Mouse (Mus musculus) midbrain, embryonic 13.5 days (tissue): ENCODE measurements around the gene Hk1. TPM values are rescaled to one million over a fixed set of nuclear protein-coding genes. Genes with fewer than 3 reads are reported as not detected.
"Not testable (repeated sequence)": the region's sequence is repeated elsewhere in the genome, so short reads cannot be mapped to it uniquely, and the experiment has no call there.

ENCODE experiments used
- ATAC-seq: fragments of 200-750 bp; cut with Nextera tagmentation; 2 replicates; pipeline ENCODE4 v1.8.0; 2017; ENCODE audit warnings: mild to moderate bottlenecking, moderate TSS enrichment, moderate library complexity
- H3K27ac ChIP-seq: fragments of 300-500 bp; sonication (generic); 2 replicates; pipeline ENCODE4 v1.5.1; 2015; ENCODE audit warnings: inconsistent platforms, mild to moderate bottlenecking, moderate library complexity
- H3K27me3 ChIP-seq: fragments of 300-500 bp; sonication (generic); 2 replicates; pipeline ENCODE4 v1.6.1; 2015; ENCODE audit warnings: mild to moderate bottlenecking, inconsistent platforms
- H3K36me3 ChIP-seq: fragments of 300-500 bp; sonication (generic); 2 replicates; pipeline ENCODE4 v1.6.1; 2015; ENCODE audit warnings: mild to moderate bottlenecking, inconsistent platforms
- H3K4me1 ChIP-seq: fragments of 300-500 bp; sonication (generic); replicated peaks from 2 replicates; pipeline ENCODE4 v1.6.1; 2015; ENCODE audit warnings: inconsistent platforms
- H3K4me2 ChIP-seq: fragments of 300-500 bp; sonication (generic); replicated peaks from 2 replicates; pipeline ENCODE4 v1.6.1; 2015; ENCODE audit warnings: moderate library complexity, mild to moderate bottlenecking, inconsistent platforms
- H3K4me3 ChIP-seq: fragments of 300-500 bp; sonication (generic); replicated peaks from 2 replicates; pipeline ENCODE4 v1.5.1; 2015; ENCODE audit warnings: mild to moderate bottlenecking, inconsistent platforms
- H3K9ac ChIP-seq: fragments of 300-500 bp; sonication (generic); replicated peaks from 2 replicates; pipeline ENCODE4 v1.6.1; 2015; ENCODE audit warnings: mild to moderate bottlenecking, inconsistent platforms
- H3K9me3 ChIP-seq: fragments of 300-500 bp; sonication (generic); 2 replicates; pipeline ENCODE4 v1.6.1; 2016; ENCODE audit warnings: mild to moderate bottlenecking, inconsistent platforms
- WGBS: fragments of 180-500 bp; shearing (Covaris S2); methylation state at CpG from one replicate; pipeline ENCODE4 v1.1.7; 2015; 5-methylcytosine and 5-hydroxymethylcytosine counted together
- polyA plus RNA-seq: library from polyadenylated mRNA; unstranded; fragments of >200 nt; fragmentation: Nextera tagmentation; extraction: Ambion mirVana; gene quantifications from 2 replicates; pipeline ENCODE4 v1.2.1, GENCODE M21; 2015

Hk1 gene
- polyA plus RNA-seq, 1 experiment from 2014 or later = 72.9 TPM

- Histone ChIP-seq H3K4me3 (no peak overlapping the region), H3K36me3 (no peaks in the 10 kb centered on the region), H3K9ac (no peak overlapping the region), H3K4me1 (peaks cover 15% of the 10 kb centered on the region), H3K27ac (no peak overlapping the region), H3K27me3 (no peaks in the 10 kb centered on the region), H3K9me3 (no peaks in the 10 kb centered on the region), H3K4me2 (no peak overlapping the region)
- no peak for ATAC-seq
- WGBS = 91% methylated on average over 10 of the region's 10 CpGs
Observed at GRCm38 (mm10) chr10:62328886-62329412, 50.8 kb downstream of the Hk1 start.

GRCm38 (mm10) chr10:62327572-62328317 lies 52.0 kb downstream of the Hk1 start:
- ATAC-seq = no peak
- Histone ChIP-seq H3K4me2 (no peak overlapping the region), H3K36me3 (no peaks in the 10 kb centered on the region)

GRCm38 (mm10) chr10:62326818-62327571 lies 52.7 kb downstream of the Hk1 start:
- H3K27ac ChIP-seq = no peak overlapping the region
- 76% methylated on average over 8 of the region's 8 CpGs for WGBS
- no peaks in the 10 kb centered on the region for H3K9me3 ChIP-seq
- no peaks in the 10 kb centered on the region for H3K36me3 ChIP-seq
- no peak overlapping the region for H3K4me2 ChIP-seq
- no peak overlapping the region for H3K4me3 ChIP-seq
- ATAC-seq = no peak
- no peaks in the 10 kb centered on the region for H3K27me3 ChIP-seq
- H3K9ac ChIP-seq = no peak overlapping the region
- peaks cover 10% of the 10 kb centered on the region; the same call in 1 of the 2 replicates for H3K4me1 ChIP-seq

More at GRCm38 (mm10) chr10:62327572-62328317, 52.0 kb downstream of the Hk1 start:
- WGBS = 58% methylated on average over 23 of the region's 23 CpGs
- Histone ChIP-seq H3K27ac (no peak overlapping the region), H3K27me3 (no peaks in the 10 kb centered on the region), H3K4me1 (peaks cover 14% of the 10 kb centered on the region), H3K4me3 (no peak overlapping the region), H3K9ac (no peak overlapping the region), H3K9me3 (no peaks in the 10 kb centered on the region)

DNA sequence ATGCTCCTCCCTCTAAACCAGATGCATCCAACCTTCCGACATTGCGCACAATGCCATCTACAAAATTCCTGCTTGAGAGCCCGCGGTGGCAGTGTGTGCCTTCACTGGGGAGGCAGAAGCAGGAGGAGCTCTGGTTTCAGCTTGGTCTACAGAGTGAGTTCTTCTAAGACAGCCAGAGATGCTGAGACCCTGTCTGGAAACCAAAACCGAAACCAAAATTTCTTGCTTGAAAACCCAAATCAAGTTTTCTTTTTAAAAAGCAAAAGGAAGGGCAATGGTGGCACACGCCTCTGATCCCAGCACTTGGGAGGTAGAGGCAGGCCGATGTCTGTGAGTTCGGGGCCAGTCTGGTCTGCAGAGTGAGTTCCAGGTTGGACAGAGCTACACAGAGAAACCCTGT lies 53.7 kb downstream of the Hk1 start:
- Histone ChIP-seq H3K4me3 (no peak overlapping the region), H3K4me2 (no peak overlapping the region), H3K4me1 (peaks cover 10% of the 10 kb centered on the region; the same call in 1 of the 2 replicates), H3K27me3 (no peaks in the 10 kb centered on the region), H3K9me3 (no peaks in the 10 kb centered on the region), H3K36me3 (no peaks in the 10 kb centered on the region), H3K9ac (no peak overlapping the region), H3K27ac (no peak overlapping the region)
- no peak for ATAC-seq
- WGBS = 94% methylated on average over 8 of the region's 8 CpGs

DNA sequence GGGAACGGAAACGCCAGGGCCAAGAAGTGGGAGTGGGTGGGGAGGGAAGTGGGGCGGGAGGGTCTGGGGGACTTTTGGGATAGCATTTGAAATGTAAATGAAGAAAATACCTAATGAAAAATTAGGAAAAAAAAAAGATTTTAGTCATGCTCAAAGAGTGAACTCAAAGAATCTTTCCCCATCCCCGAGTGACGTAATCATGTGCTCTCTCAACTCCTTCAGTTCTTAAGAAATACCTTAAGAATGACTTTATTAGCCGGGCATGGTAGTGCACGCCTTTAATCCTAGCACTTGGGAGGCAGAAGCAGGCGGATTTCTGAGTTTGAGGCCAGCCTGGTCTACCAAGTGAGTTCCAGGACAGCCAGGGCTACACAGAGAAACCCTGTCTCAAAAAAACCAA lies 56.9 kb downstream of the Hk1 start:
- not testable (repeated sequence) for H3K27me3 ChIP-seq, H3K36me3 ChIP-seq, H3K27ac ChIP-seq, H3K4me3 ChIP-seq, H3K9ac ChIP-seq, H3K4me2 ChIP-seq, H3K9me3 ChIP-seq, H3K4me1 ChIP-seq, ATAC-seq
- WGBS = 87% methylated on average over 8 of the region's 8 CpGs

- H3K27ac ChIP-seq = no peak overlapping the region
- H3K36me3 ChIP-seq = no peaks in the 10 kb centered on the region
- no peaks in the 10 kb centered on the region for H3K9me3 ChIP-seq
- no peak overlapping the region for H3K9ac ChIP-seq
- no peak overlapping the region for H3K4me2 ChIP-seq
- ATAC-seq = no peak
- H3K4me3 ChIP-seq = no peak overlapping the region
- whole genome bisulfite sequencing = 75% methylated on average over 9 of the region's 9 CpGs
- no peaks in the 10 kb centered on the region for H3K4me1 ChIP-seq
- no peaks in the 10 kb centered on the region for H3K27me3 ChIP-seq
Observed at GRCm38 (mm10) chr10:62321457-62321856, 58.3 kb downstream of the Hk1 start.

- Histone ChIP-seq H3K4me3 (no peak overlapping the region), H3K9me3 (no peaks in the 10 kb centered on the region), H3K4me1 (no peaks in the 10 kb centered on the region), H3K27me3 (no peaks in the 10 kb centered on the region), H3K9ac (no peak overlapping the region), H3K36me3 (no peaks in the 10 kb centered on the region), H3K27ac (no peak overlapping the region), H3K4me2 (no peak overlapping the region)
- 83% methylated on average over 9 of the region's 9 CpGs for WGBS
- ATAC-seq = no peak; the same call in 1 of the 2 replicates
Observed at GRCm38 (mm10) chr10:62320402-62320978, 59.2 kb downstream of the Hk1 start.

DNA sequence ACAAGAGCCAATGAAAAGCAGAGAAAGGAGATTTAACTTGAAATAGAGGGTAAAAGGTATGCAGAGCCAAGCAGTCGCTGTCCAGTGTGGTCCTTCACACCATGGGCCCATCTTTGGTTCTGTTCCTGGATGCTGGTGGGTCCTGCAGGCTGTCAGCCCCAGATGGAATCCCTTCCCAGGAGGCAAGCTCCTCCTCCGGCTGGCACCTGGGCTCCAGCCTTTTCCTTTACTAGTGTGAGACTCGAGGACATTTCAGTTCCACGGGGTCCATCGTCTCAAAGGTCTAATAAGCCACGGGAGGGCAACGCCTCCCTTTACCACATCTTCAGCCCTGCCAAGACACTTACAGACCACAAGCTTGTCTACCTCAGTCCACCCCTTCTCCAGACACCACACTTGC lies 60.6 kb downstream of the Hk1 start:
- Histone ChIP-seq H3K27me3 (no peaks in the 10 kb centered on the region), H3K4me1 (no peaks in the 10 kb centered on the region), H3K9ac (no peak overlapping the region), H3K4me3 (no peak overlapping the region), H3K36me3 (no peaks in the 10 kb centered on the region), H3K27ac (no peak overlapping the region), H3K9me3 (no peaks in the 10 kb centered on the region), H3K4me2 (no peak overlapping the region)
- WGBS = 87% methylated on average over 7 of the region's 7 CpGs
- no peak for ATAC-seq

DNA sequence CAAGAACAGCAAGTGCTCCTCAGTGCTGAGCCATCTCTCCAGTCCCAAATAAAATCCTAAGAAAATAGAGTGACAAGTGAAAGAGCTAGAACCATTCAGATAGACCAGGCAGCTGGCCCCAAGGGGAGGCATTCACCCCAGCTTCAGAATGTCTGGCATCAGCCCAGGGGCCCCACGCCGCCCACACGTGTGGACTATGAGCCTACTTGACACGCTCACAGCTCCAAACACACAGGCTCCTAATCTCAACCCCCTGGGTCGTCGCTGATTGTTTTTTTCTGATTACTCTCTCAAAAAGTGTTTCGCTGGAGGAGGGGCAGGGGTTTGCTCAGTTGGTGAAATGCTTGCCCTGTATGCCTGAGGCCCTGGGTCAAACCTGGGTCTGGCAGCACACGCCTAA lies 63.2 kb downstream of the Hk1 start:
- 74% methylated on average over 8 of the region's 8 CpGs for WGBS
- Histone ChIP-seq H3K27ac (no peak overlapping the region), H3K27me3 (no peaks in the 10 kb centered on the region), H3K9ac (no peak overlapping the region), H3K4me2 (no peak overlapping the region), H3K4me3 (no peak overlapping the region), H3K4me1 (peaks cover 8% of the 10 kb centered on the region), H3K9me3 (no peaks in the 10 kb centered on the region), H3K36me3 (no peaks in the 10 kb centered on the region)
- ATAC-seq = no peak

DNA sequence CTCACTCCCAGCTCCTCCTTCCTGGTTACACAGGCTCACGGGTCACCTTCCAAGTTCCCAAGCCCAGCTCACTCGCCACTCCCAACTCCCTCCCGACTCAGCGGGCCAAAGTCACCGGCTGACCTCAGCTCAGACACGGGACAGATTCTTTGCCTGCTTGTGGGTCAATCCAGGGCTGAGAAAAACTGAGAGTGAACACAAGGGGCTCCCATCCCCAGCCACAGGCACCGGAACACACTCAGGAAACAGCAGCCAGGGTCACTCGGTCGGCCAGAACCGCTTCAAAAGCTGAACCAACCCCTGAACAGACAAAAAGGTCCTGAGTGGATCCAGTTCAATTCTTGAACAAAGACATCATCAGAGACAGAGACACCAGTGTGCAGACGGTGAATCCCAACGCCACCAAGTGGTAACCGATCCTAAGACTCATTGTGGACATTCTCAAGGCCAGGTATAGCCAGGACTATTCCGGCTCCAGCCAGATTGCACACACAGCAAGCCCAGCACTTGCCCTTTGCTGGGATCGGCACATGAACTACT lies 65.8 kb downstream of the Hk1 start:
- Histone ChIP-seq H3K27ac (no peak overlapping the region), H3K27me3 (no peaks in the 10 kb centered on the region), H3K4me1 (peaks cover 10% of the 10 kb centered on the region), H3K4me3 (no peak overlapping the region), H3K4me2 (no peak overlapping the region), H3K9ac (no peak overlapping the region), H3K9me3 (no peaks in the 10 kb centered on the region), H3K36me3 (no peaks in the 10 kb centered on the region)
- no peak for ATAC-seq
- WGBS = 69% methylated on average over 15 of the region's 15 CpGs

DNA sequence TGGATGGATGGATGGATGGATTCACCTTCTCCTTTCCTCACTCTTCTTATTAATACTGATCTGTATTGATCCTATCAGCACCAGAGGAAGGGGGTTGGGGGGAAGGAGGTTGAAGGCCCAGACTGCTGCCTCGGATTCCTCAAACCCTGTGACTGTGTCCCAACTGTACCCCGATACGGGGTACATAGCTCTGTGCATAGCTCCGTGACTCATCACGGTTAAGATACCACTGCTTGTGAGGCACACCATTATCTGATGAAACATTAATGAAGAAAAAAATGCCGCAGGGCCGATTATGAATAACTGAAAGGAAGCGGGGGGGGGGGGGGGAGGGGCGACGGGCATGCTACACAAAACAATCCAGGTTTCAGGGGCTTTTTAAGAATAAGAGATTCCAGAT lies 66.6 kb downstream of the Hk1 start:
- Histone ChIP-seq H3K4me1 (peaks cover 10% of the 10 kb centered on the region), H3K36me3 (0 out of 2 replicates have a peak, but pooled peaks cover 3% of the 10 kb centered on the region), H3K27ac (no peak overlapping the region), H3K4me2 (no peak overlapping the region), H3K9ac (no peak overlapping the region), H3K27me3 (no peaks in the 10 kb centered on the region), H3K4me3 (no peak overlapping the region), H3K9me3 (no peaks in the 10 kb centered on the region)
- 70% methylated on average over 9 of the region's 10 CpGs for WGBS
- no peak for ATAC-seq

- peaks cover 3% of the 10 kb centered on the region; the same call in 1 of the 2 replicates for H3K36me3 ChIP-seq
Observed at GRCm38 (mm10) chr10:62311464-62311863, 68.2 kb downstream of the Hk1 start.

More at GRCm38 (mm10) chr10:62311464-62311863, 68.2 kb downstream of the Hk1 start:
- peaks cover 10% of the 10 kb centered on the region for H3K4me1 ChIP-seq
- no peak for ATAC-seq
- WGBS = 55% methylated on average over 6 of the region's 6 CpGs
- no peak overlapping the region for H3K9ac ChIP-seq
- no peak overlapping the region for H3K27ac ChIP-seq
- no peak overlapping the region for H3K4me2 ChIP-seq
- no peak overlapping the region for H3K4me3 ChIP-seq
- no peaks in the 10 kb centered on the region for H3K9me3 ChIP-seq
- no peaks in the 10 kb centered on the region for H3K27me3 ChIP-seq
